Mouse (Mus musculus) large intestine, adult 2 months (tissue): Measurements from ENCODE around the gene Elf2. TPM values are rescaled to one million over a fixed set of nuclear protein-coding genes. Genes with fewer than 3 reads are reported as not detected.
"Not testable (repeated sequence)": the region's sequence is repeated elsewhere in the genome, so short reads cannot be mapped to it uniquely, and the experiment has no call there.

Source experiments
- DNase-seq: peaks from one replicate; pipeline ENCODE4 v3.0.0-alpha.2; 2012; ENCODE audit warnings: low read depth, low spot score
- WGBS: fragments of 180-500 bp; shearing (Covaris S2); methylation state at CpG from one replicate; pipeline ENCODE4 v1.1.7; 2018; 5-methylcytosine and 5-hydroxymethylcytosine counted together
- polyA plus RNA-seq: library from polyadenylated mRNA; depleted of rRNA; stranded (reverse); fragments of >200 nt; gene quantifications from 2 replicates; pipeline ENCODE4 v1.2.3, GENCODE M21; 2012

The Elf2 gene
- polyA plus RNA-seq, 1 experiment = 19.9 TPM

- no peak for DNase-seq
Measured at GRCm38 (mm10) chr3:51335378-51335777, 5.1 kb downstream of the Elf2 start.

GRCm38 (mm10) chr3:51333950-51334349 lies 6.5 kb downstream of the Elf2 start:
- no peak for DNase-seq
- 65% methylated on average over 6 of the region's 6 CpGs for WGBS

More at GRCm38 (mm10) chr3:51335378-51335777, 5.1 kb downstream of the Elf2 start:
- WGBS = 51% methylated on average over 8 of the region's 8 CpGs

- 17% methylated on average over 10 of the region's 10 CpGs for WGBS
- no peak for DNase-seq
Measured at GRCm38 (mm10) chr3:51333234-51333889, 7.1 kb downstream of the Elf2 start.

GRCm38 (mm10) chr3:51330086-51330485 lies 10.4 kb downstream of the Elf2 start:
- WGBS = 87% methylated on average over 14 of the region's 14 CpGs
- no peak for DNase-seq

GRCm38 (mm10) chr3:51328546-51328945 lies 11.9 kb downstream of the Elf2 start:
- 51% methylated on average over 12 of the region's 12 CpGs for WGBS
- DNase-seq = no peak

- no peak for DNase-seq
Measured at GRCm38 (mm10) chr3:51327817-51328216, 12.6 kb downstream of the Elf2 start.

GRCm38 (mm10) chr3:51327429-51327797 lies 13.1 kb downstream of the Elf2 start:
- 63% methylated on average over 5 of the region's 5 CpGs for WGBS
- no peak for DNase-seq

More at GRCm38 (mm10) chr3:51327817-51328216, 12.6 kb downstream of the Elf2 start:
- 32% methylated on average over 5 of the region's 5 CpGs for WGBS

GRCm38 (mm10) chr3:51326664-51327428 lies 13.6 kb downstream of the Elf2 start:
- 16% methylated on average over 3 of the region's 3 CpGs for WGBS
- no peak for DNase-seq

- 89% methylated on average over 1 of the region's 1 CpGs for WGBS
Measured at GRCm38 (mm10) chr3:51325475-51325874, 15.0 kb downstream of the Elf2 start.

GRCm38 (mm10) chr3:51323006-51323405 lies 17.5 kb downstream of the Elf2 start:
- WGBS = 94% methylated on average over 14 of the region's 14 CpGs
- DNase-seq = no peak

More at GRCm38 (mm10) chr3:51325475-51325874, 15.0 kb downstream of the Elf2 start:
- no peak for DNase-seq

- 79% methylated on average over 7 of the region's 7 CpGs for WGBS
- DNase-seq = no peak
Measured at GRCm38 (mm10) chr3:51322326-51322725, 18.1 kb downstream of the Elf2 start.

GRCm38 (mm10) chr3:51321141-51321540 lies 19.3 kb downstream of the Elf2 start:
- 81% methylated on average over 5 of the region's 5 CpGs for WGBS
- no peak for DNase-seq

GRCm38 (mm10) chr3:51318053-51318452 lies 22.4 kb downstream of the Elf2 start:
- 88% methylated on average over 3 of the region's 3 CpGs for WGBS
- DNase-seq = not testable (repeated sequence)

- 88% methylated on average over 10 of the region's 10 CpGs for WGBS
- DNase-seq = no peak
Measured at GRCm38 (mm10) chr3:51316876-51317275, 23.6 kb downstream of the Elf2 start.

- WGBS = 66% methylated on average over 9 of the region's 9 CpGs
- DNase-seq = no peak
Measured at GRCm38 (mm10) chr3:51311638-51312037, 28.8 kb downstream of the Elf2 start.

- WGBS = 75% methylated on average over 7 of the region's 7 CpGs
- no peak for DNase-seq
Measured at GRCm38 (mm10) chr3:51310098-51310497, 30.4 kb downstream of the Elf2 start.

- WGBS = 85% methylated on average over 2 of the region's 2 CpGs
Measured at GRCm38 (mm10) chr3:51306621-51307020, 33.8 kb downstream of the Elf2 start.

GRCm38 (mm10) chr3:51305961-51306360 lies 34.5 kb downstream of the Elf2 start:
- DNase-seq = no peak
- WGBS = 92% methylated on average over 8 of the region's 8 CpGs

More at GRCm38 (mm10) chr3:51306621-51307020, 33.8 kb downstream of the Elf2 start:
- DNase-seq = no peak

- no peak for DNase-seq
- 76% methylated on average over 3 of the region's 3 CpGs for WGBS
Measured at GRCm38 (mm10) chr3:51302971-51303476, 37.4 kb downstream of the Elf2 start.

GRCm38 (mm10) chr3:51301583-51301982 lies 38.9 kb downstream of the Elf2 start:
- WGBS = 46% methylated on average over 6 of the region's 6 CpGs
- DNase-seq = no peak

GRCm38 (mm10) chr3:51296790-51297189 lies 43.7 kb downstream of the Elf2 start:
- DNase-seq = no peak
- WGBS = 61% methylated on average over 1 of the region's 1 CpGs
